Mouse (Mus musculus) heart, postnatal 36 days (tissue): ENCODE data around the gene Rbck1. TPM values are rescaled to one million over a fixed set of nuclear protein-coding genes. Genes with fewer than 3 reads are reported as not detected.
"Not testable (repeated sequence)": the region's sequence is repeated elsewhere in the genome, so short reads cannot be mapped to it uniquely, and the experiment has no call there.

Source experiments
- DNase-seq, 2 experiments: peaks; one replicate each; pipeline ENCODE4 v3.0.0; 2021 to 2022
- intact Hi-C: fragments of 180-260 bp; cut with DNase I; formaldehyde crosslinking; loops from one replicate; pipeline ENCODE4 v1.15.1; 2025
- total RNA-seq, 2 experiments: library from RNA; stranded (reverse); gene quantifications; 2 replicates each; pipeline ENCODE4 v1.2.3; 2021

Gene Rbck1
- total RNA-seq, 2 experiments from 2014 or later = 44.2 to 51.4 TPM

DNA sequence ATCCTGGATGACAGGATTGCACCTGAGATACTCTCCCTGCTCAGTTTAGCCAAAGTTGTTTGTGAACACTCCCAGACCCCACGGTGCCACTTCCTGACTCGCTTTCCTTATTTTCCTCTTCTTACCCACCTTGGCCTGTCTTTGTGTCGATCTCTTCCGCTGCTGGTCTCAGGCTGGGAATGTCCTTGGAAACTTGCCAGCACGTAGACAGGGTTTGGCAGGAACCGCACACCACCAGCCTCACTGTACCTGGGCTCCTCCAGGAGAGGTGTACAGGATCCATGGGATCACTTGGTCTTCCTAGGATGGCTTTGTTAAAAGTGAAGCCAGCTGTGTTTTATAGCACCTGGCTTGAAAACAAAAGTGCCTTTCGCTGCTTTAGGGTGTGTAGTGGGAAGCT is 19.5 kb downstream of the Rbck1 start:
- intact Hi-C loops = no loop called here
- no peak for DNase-seq

GRCm38 (mm10) chr2:152307186-152307585 is 25.3 kb downstream of the Rbck1 start:
- intact Hi-C loops = no loop called here
- DNase-seq = no peak

- intact Hi-C loops = no loop called here
- no peak for DNase-seq
Measured at GRCm38 (mm10) chr2:152305480-152305879, 27.0 kb downstream of the Rbck1 start.

GRCm38 (mm10) chr2:152303781-152304180 is 28.7 kb downstream of the Rbck1 start:
- no peak for DNase-seq
- intact Hi-C loops = no loop called here

GRCm38 (mm10) chr2:152302862-152303261 is 29.6 kb downstream of the Rbck1 start:
- no peak for DNase-seq
- intact Hi-C loops = no loop called here

- intact Hi-C loops = loop anchor here (5.0 kb wide), 1 partner anchor 73 kb away; no protein-coding TSS in a partner anchor
- peak in 1 of 2 experiments; percentile 16 for DNase-seq
Measured at GRCm38 (mm10) chr2:152294541-152294940, 37.9 kb downstream of the Rbck1 start.

DNA sequence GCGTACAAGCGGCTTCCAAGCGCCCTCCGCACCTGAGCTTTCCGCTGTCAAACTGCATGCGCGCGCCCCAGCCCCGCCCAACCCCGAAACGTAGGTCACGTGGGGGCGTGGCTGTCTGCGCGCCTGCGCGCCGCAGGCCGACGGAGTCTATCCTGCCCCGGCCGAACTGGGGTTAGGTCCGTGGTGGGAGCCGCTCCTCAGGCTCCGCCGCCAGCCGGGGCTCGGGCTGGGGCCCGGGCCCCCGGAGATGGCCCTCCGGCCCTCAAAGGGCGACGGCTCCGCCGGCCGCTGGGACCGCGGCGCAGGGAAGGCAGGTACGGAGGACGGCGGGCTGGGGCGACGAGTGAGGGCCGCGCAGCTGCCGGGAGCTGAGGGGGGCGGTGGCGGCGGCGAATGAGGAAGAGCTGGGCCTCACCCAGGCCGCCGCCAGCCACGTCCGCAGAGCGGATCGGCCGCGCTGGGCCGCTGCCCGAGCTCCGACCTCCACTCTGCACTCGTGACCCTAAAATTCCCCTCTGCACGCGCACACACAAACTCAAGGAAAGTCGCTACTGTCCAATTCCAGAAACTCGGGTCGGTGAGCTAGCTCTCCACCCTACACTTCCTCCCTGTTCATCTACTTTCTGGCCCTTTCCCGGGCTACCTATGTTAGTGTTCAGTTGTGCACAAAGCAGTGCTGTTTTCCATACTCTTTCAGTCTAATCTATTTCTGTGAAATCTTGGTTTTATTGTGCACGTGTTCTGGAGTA is 38.6 kb downstream of the Rbck1 start, which contains the start of gene Tbc1d20:
Gene Tbc1d20, plus strand, starts transcription at position 102 of the 749 bp plus-strand sequence.
- DNase-seq = peak; percentile 89 to 94
- intact Hi-C loops = loop anchor here (5.0 kb wide), 1 partner anchor 73 kb away; no protein-coding TSS in a partner anchor

DNA sequence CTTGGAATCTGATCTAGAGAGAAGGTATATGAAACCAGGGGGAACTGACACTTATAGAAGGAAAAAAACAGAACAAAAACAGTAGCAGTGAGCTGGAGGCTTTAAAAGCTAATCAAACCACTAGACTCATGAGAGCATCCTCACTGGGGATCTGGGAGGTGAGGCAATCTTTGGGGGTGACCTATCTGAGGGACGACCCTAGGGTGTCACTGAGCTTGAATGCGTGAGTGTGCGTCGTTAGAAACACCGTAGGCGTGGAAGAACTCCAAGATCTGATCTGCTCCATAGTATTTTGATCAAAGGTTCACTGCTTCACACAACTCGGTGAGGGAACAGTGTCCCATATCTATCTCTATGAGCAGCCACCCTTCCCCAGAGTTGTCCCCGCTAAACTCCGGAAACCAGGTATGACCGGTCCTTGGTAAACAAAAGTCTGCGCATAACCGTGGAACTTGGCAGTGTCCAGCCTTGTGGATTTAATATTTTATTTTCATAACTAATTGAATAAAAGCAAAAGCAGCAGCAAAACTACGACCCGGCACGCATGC is 39.2 kb downstream of the Rbck1 start:
- intact Hi-C loops = loop anchor here (5.0 kb wide), 1 partner anchor 74 kb away; no protein-coding TSS in a partner anchor
- DNase-seq = no peak

DNA sequence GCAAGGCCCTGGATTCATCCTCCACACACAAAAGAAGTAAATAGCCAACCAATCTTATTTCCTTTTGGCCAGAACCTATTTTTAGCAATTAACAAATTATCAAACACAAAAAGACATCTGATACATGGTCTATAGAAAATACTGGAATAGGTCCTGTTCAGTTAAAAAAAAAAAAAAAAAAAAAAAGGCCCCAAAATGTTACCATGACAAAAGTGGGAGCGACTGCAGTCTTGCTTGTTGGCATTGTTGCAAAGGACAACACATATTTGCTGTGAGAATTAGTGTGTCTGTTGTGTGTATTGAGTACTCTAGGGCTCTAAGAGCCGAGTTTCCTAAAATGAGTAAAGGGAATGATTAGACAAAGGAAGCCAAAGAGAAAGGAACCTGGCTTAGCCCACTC is 40.0 kb downstream of the Rbck1 start:
- DNase-seq = no peak
- intact Hi-C loops = loop anchor here (5.0 kb wide), 1 partner anchor 75 kb away; no protein-coding TSS in a partner anchor

DNA sequence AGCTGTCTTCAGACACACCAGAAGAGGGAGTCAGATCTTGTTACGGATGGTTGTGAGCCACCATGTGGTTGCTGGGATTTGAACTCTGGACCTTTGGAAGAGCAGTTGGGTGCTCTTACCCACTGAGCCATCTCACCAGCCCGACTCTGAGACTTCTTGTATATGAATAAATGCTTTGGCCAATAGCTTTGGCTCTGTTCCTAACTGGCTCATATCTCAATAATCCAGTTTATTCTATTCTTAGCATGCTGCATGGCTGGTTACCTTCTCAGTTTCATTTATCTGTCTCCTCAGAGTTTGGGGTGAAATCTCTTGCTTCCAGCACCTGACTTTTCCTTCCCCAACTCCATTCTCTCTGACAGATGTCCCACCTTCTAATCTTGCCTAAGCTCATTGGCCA is 42.8 kb downstream of the Rbck1 start:
- intact Hi-C loops = loop anchor here (5.0 kb wide), 1 partner anchor 78 kb away; no protein-coding TSS in a partner anchor

GRCm38 (mm10) chr2:152288046-152288445 is 44.4 kb downstream of the Rbck1 start:
- no peak for DNase-seq
- intact Hi-C loops = no loop called here

More for the DNA sequence above, 42.8 kb downstream of the Rbck1 start:
- not testable (repeated sequence) for DNase-seq

DNA sequence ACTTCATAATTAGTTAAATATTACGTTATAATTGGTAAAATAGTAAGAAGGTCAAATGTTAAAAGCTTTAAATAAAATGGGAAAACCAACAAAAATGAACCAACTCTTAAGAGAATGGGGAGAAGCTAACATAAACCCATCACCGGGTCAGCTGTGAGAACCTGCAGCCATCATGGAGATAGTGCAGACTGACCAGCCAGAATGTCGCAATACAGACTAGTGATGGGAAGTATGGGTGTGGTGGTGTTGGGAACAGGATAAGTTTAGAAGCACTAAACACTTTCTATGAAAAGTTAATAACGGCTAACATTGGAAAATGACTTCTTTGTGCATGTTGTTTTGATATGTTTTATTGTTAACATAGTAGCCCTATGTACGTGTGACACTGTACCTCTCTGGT is 44.9 kb downstream of the Rbck1 start:
- no peak for DNase-seq
- intact Hi-C loops = no loop called here

DNA sequence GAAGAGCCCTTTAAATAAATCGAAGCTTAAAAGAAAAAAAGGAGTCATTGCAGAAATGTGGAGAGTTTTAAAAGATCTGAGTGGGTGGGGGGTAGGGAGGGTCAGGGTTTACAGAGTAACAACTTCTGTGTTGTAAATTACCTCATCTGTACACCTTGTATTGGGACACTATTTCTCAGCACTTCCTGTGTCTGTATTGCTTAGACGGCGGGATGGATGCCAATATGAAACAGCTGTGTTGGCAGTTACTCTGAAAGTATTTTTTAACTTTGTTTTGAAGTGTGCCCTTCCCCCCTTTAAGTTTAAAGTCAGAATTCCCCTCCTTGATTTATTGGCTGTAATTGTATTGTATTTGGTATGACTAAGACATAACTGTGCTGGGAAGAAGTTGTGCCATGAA is 51.0 kb downstream of the Rbck1 start:
- peak in 1 of 2 experiments; percentile 14 for DNase-seq
- intact Hi-C loops = no loop called here

DNA sequence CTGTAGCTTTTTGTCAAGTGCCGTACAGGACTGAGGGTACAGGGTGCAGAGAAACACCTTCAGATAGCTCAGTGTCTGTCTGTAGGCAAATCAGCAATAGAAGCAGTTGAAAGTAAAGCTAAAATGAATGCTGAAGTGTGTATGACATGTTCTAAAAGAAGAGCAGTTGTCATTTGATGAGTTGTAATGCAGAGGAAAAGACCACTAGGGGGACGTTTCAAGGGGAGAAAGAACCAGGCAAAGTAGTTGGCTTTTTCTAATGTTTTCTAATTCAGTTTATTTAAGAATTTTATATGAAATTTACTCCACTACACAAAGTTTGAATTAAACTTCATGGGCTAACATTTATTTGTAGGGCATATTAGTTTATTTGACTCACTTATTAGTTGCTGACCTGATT is 58.8 kb downstream of the Rbck1 start:
- intact Hi-C loops = no loop called here
- DNase-seq = no peak

Other genes with a start within 250 kb of the Rbck1 start
- gene Srxn1, start 227.1 kb downstream of the Rbck1 start, total RNA-seq = 10 to 100 TPM; 16.6 to 21.6 TPM
- 10 to 100 TPM; 39.7 to 50.1 TPM for gene Tcf15, start 189.1 kb downstream of the Rbck1 start, total RNA-seq
- gene Csnk2a1, start 105.8 kb downstream of the Rbck1 start, total RNA-seq = 100 to 1,000 TPM in 1 of 2 experiments, 10 to 100 TPM in 1; 92.1 to 101 TPM
- 10 to 100 TPM; 43.1 to 48.7 TPM for gene Tbc1d20, start 38.8 kb downstream of the Rbck1 start, total RNA-seq
- gene Trib3, start 11.4 kb upstream of the Rbck1 start, total RNA-seq = 1 to 10 TPM; 3.6 to 3.8 TPM
- gene Nrsn2, start 44.0 kb upstream of the Rbck1 start, total RNA-seq = not detected
- gene Sox12, start 65.4 kb upstream of the Rbck1 start, total RNA-seq = 10 to 100 TPM in 1 of 2 experiments, 1 to 10 TPM in 1; 8.2 to 13.8 TPM
- gene Zcchc3, start 82.4 kb upstream of the Rbck1 start, total RNA-seq = 10 to 100 TPM in 1 of 2 experiments, 1 to 10 TPM in 1; 8.0 to 10.0 TPM
- 1 to 10 TPM; 2.0 to 2.1 TPM for gene 6820408C15Rik, start 82.9 kb upstream of the Rbck1 start, total RNA-seq
- gene Defb23, start 132.0 kb upstream of the Rbck1 start, total RNA-seq = not detected
- gene Defb20, start 144.4 kb upstream of the Rbck1 start, total RNA-seq = not detected
- gene Defb22, start 157.5 kb upstream of the Rbck1 start, total RNA-seq = not detected
- gene Defb26, start 179.0 kb upstream of the Rbck1 start, total RNA-seq = not detected
- gene Defb28, start 185.6 kb upstream of the Rbck1 start, total RNA-seq = not detected
- not detected for gene Defb29, start 207.4 kb upstream of the Rbck1 start, total RNA-seq
- not detected for gene Gm17416, start 236.7 kb upstream of the Rbck1 start, total RNA-seq
- not detected for gene Defb21, start 240.1 kb upstream of the Rbck1 start, total RNA-seq
- gene Defb19, start 247.7 kb upstream of the Rbck1 start, total RNA-seq = not detected